Mouse (Mus musculus) cerebellum, adult (tissue): Measurements from ENCODE around the gene Slc43a3.

Source experiments
- ATAC-seq: cut with Nextera tagmentation; 2 replicates; pipeline ENCODE4 v1.9.2; 2017; ENCODE audit warnings: mild to moderate bottlenecking, moderate library complexity, mixed read lengths; ENCODE audit not compliant: insufficient number of reproducible peaks, low FRiP score, low TSS enrichment

Slc43a3 gene

DNA sequence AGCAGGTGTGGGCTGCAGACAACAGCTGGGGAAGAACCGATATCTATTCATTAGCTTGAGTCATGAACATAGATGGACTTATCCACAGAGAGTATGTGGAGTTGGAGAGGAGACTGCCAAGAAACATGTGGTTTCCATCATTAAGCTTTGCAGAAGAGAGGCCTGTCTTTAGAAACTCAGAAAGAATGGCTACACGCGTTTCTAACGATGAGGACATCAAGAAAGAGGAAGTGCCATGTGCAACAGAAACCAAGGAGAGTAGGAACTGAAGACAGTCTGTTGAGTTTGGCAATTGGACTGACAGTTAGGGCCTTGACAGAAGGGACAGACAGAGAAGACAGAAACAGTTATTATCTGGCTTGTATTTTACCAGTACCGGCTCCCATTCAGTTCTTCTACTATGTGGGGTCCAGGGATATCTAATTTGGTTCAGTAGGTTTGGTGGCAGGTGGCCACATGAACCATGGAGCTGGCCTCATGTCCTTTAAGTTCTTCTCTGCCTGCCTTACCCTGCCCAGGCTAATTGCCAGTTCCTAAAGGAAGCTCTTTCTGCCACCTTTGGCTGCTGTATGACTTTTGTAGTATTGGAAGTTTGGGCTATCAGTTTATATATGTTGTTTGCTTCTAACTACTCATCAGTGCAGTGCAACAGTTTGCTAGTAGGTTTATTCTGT, 31.1 kb downstream of the Slc43a3 start:
- no peak for ATAC-seq

DNA sequence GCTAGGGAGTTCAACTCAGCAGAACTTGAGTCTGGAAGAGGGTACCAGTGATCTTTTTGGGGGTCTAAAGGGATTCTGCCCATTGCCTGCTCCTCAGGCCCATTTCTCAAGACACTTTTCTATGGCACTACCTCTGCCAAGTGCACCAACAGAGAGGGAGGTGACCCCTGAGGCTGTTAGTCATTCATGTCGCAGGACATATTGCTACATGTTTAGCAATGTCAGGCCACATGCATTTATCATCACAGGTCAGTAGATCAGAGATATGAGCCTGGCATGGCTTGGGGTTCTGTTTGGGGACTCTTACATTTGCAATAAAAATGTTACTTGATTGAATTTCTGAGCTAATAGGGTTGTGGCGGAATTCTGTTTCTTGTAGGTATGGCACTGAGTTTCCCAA, 39.2 kb downstream of the Slc43a3 start:
- no peak for ATAC-seq

DNA sequence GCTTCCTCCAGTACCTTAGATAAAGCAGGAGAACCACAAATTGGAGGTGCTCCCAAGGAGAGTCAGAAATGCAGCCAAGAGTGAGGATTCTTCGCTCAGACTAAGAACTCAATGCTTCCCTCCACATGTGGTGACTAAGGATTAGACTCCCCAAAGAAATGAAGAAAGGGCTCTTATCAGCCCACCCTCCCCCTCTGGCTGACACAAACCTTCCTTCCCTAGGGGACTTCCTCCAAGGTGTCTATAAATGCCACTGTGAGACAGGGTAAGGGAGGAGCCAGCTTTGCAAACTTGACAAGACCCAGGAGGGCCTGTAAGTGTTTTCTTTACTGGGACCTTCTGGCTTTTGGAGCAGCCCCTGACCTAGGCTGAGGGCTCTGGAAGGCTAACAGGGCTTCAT, 43.8 kb downstream of the Slc43a3 start, which contains the start of gene Prg2:
TSS of gene Prg2 (plus strand) at position 274 of the 400 bp plus-strand sequence.
- ATAC-seq, result no peak

DNA sequence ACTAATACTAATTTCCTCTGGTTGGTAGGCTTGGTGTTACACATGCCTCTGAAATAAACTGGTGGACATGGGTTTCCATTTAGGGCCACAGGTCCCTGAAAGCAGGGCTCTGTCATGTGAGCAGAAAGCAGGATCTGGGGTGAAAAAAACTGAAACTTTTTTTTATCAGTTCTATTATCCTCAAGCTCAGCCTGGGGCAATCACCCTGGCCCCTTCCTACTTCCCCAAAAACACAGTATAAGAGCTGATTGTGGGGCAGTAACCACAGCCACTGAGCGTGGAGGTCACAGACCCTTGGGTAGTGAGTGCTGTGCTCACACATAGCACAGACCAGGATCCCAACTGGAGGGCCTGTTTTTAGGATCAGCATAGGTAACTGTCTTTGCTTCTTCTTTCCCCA, 51.6 kb downstream of the Slc43a3 start, which contains the start of gene Prg3:
TSS of gene Prg3 (plus strand) at position 286 of the 400 bp plus-strand sequence.
- ATAC-seq, result no peak

DNA sequence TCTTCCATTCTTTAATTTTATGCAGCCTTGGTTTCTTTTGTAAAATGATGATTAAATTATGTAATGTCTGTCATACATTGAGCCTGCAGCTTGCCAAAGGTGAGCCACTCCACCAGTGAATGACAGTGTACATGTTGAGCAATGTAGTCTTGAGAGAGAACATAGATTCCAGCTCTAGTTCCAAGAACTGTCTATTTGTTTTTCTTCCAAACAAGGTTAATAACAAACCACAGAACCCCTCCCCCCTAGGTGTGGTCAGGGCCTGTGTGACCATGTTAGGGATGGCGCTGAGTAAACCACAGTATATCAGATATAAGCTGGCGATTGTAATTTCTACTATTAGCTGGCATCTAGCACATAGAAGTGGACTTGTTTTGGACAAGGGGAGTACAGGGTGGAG, 60.0 kb downstream of the Slc43a3 start:
- ATAC-seq, result no peak

DNA sequence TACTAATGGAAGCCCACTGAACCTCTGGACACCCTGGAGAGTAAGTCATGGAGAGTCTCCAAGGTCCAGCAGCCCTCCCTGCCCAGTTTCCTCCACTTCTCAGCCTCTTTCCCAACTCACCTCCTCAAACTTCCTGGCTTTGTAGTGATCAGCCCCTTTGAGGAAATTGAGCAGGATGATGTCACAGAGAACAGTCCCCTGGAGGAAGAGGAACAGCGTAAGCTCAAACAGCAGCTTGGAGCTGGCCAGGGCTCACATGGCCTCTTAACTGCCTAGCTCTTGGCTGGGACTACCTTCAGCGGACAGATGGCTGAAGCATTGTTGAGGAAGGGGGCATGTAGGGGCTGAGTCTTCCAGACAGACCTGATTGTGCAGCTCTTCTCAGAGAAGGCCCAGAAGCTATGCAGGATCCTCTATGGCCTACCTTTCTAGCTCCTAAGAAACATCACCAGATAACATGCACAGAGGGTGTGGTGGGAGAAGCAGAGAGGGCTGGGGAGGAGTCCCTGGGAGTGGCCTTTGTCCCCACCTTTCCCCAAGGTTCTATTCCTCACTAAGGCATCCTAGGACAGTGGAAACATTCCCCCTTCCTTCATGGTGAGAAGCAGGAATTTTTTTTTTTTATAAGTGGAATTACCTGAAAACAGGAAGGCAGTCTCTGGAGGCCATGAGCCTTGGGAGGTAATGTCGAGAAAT, 63.3 kb downstream of the Slc43a3 start:
- no peak for ATAC-seq

DNA sequence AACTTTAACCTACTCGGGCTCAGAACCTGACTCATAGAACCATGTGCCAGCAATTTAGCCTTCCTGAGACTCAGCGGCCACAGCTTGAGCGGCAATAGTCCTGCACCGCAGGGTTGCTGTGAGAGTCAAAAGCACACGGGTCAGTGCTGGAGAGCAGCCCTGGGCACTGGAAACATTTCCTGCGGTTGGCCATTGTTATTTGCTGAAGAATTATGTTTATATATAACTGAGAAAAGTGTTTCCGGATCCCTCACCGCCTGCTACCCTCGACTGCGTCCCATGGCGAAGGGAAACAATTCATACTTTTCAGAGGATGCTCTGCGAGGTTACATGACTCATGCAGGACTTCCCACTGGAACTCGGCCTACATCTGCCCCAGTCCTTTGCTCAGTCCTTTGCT, 65.1 kb downstream of the Slc43a3 start:
- no peak for ATAC-seq

DNA sequence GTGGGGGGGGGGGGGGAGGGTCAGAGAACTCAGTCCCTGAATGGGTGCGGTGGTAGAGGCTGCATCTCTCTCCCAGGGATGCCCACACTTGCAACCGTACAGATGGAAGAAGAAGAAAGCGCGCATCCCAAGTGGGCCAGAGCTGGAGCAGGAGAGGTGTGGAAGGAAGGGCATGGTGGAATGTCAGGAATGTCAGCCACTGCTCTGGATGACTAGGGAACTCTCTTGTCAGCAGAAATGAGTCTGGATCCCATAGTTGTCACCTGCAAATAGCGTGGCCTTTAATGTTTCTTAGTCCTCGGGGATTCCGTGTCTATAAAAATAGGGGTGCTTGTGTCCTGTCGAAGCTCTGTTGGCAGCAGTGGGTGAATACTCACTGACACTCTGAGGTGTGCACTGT, 66.2 kb downstream of the Slc43a3 start:
- ATAC-seq, result no peak

DNA sequence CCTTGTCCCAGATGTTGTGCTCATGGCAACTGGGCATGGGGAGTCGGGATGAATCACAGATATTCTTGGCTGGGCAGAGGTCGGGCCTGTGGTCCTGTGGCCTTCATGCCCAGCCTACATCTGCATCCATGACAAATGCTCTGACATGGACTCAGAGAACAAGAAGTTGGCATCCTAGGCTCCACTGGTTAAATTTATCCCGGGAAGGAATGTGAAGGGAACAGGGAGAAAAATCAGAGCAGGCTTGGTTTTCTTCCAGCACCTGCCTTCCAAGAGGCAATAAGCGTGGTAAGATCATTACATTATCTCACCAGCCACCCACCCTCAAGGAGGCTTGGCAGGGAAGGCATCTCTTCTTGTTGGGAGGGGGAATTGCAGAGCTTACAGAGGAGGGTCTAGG, 68.0 kb downstream of the Slc43a3 start:
- ATAC-seq, result no peak

DNA sequence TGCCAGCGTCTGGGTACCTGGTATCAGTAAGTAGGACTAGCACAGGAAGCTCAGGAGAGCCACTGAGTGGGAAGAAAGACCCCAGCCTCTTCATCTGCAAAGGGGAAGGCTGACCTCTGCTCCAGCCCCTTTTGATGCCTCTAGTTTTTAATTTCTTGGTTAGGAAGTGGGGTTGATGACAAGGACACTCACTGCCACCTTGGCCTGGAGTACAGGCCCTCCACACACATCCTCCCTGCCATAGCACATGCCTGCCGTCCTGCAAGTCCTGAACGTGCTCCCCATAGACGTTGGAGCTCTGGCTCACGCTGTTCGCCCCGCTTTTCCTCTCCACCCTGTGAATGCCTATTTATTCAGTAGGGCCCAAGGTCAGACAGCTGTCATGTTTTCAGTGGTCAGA, 70.2 kb downstream of the Slc43a3 start:
- no peak for ATAC-seq

DNA sequence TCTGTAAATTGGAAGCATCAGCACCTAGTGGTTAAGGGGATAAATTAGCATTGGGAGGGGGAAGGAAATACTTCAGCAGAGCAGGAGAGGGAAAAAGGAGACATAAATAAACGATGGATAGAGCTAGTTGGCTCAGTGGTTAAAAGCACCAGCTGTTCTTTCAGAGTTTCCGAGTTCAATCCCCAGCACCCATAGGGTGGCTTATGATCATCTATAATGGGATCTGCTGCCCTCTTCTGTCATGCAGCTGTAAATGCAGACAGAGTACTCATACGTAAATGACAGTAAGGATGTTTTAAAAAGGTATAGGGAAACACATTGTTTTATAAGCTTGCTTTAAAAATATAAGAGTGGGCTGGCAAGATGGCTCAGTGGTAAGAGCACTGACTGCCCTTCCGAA, 71.3 kb downstream of the Slc43a3 start:
- ATAC-seq, result no peak
